ENCODE assay signal across 8 mouse cellular contexts in genomic region chr13:54608666-54609065, GRCm38 (mm10). TPM values are rescaled to one million over a fixed set of nuclear protein-coding genes. Genes with fewer than 3 reads are reported as not detected.
DNase-seq lines count a peak whose midpoint lies in the region; ATAC-seq and TF ChIP-seq lines count a peak whose summit lies in the region.

No protein-coding gene starts in this region.

- peak overlapping the region; percentile 15; the same call in 1 of the 2 replicates for H3K4me2 ChIP-seq in embryonic facial prominence, embryonic 15.5 days (replicated peaks)
- H3K4me2 ChIP-seq in midbrain, embryonic 14.5 days (ENCODE audit: low read length) = peak overlapping the region; percentile 85

- peaks cover 54% of the 10 kb centered on the region for H3K4me1 ChIP-seq in erythroblast, embryonic 14.5 days (ENCODE audit: control insufficient read depth)
- H3K4me1 ChIP-seq in ES-Bruce4 (ENCODE audit: control insufficient read depth, insufficient read depth, low read length) = peaks cover 6% of the 10 kb centered on the region
- H3K4me1 ChIP-seq in embryonic facial prominence, embryonic 15.5 days = peaks cover 24% of the 10 kb centered on the region
- peaks cover 19% of the 10 kb centered on the region for H3K4me1 ChIP-seq in midbrain, embryonic 14.5 days (ENCODE audit: control insufficient read depth, insufficient read depth, low read length)

- no peak for TF ChIP-seq POLR2A in ES-Bruce4 (IDR thresholded peaks at IDR 0.05; ENCODE audit: insufficient read depth, low read length)

- no peak for TF ChIP-seq CTCF in ES-Bruce4 (IDR thresholded peaks at IDR 0.05; ENCODE audit: low read depth, low read length)

- intact Hi-C loops in heart, postnatal 14 days (cut with DNase I) = no loop called here

- H3K27me3 ChIP-seq in erythroblast, embryonic 14.5 days (ENCODE audit: control insufficient read depth) = no peaks in the 10 kb centered on the region
- no peaks in the 10 kb centered on the region for H3K27me3 ChIP-seq in ES-Bruce4 (ENCODE audit: control insufficient read depth, insufficient read depth, low read length, poor library complexity, severe bottlenecking)
- H3K27me3 ChIP-seq in embryonic facial prominence, embryonic 15.5 days = no peaks in the 10 kb centered on the region
- no peaks in the 10 kb centered on the region for H3K27me3 ChIP-seq in midbrain, embryonic 14.5 days (ENCODE audit: control insufficient read depth, insufficient read depth, low read length)

- H3K36me3 ChIP-seq in erythroblast, embryonic 14.5 days (ENCODE audit: control insufficient read depth) = peaks cover 47% of the 10 kb centered on the region
- no peaks in the 10 kb centered on the region for H3K36me3 ChIP-seq in ES-Bruce4 (ENCODE audit: control insufficient read depth, insufficient read depth, low read length, poor library complexity, severe bottlenecking)
- H3K36me3 ChIP-seq in embryonic facial prominence, embryonic 15.5 days = peaks cover 3% of the 10 kb centered on the region; the same call in 1 of the 2 replicates
- H3K36me3 ChIP-seq in midbrain, embryonic 14.5 days (ENCODE audit: control insufficient read depth, insufficient read depth, low read length) = peaks cover 10% of the 10 kb centered on the region

- 20% methylated on average over 8 of the region's 8 CpGs for WGBS in embryonic facial prominence, embryonic 15.5 days
- 4% methylated on average over 8 of the region's 8 CpGs for WGBS in midbrain, embryonic 14.5 days

- no peak for TF ChIP-seq EP300 in ES-Bruce4 (IDR thresholded peaks at IDR 0.05; ENCODE audit: insufficient read depth, low read depth, low read length)

- no peak for ATAC-seq in erythroblast, adult 5-6 weeks (replicated peaks; ENCODE audit: low FRiP score, poor library complexity, severe bottlenecking)
- ATAC-seq in embryonic facial prominence, embryonic 15.5 days (ENCODE audit: insufficient number of reproducible peaks, low FRiP score, low TSS enrichment, low read depth) = no peak
- ATAC-seq in midbrain, embryonic 14.5 days (ENCODE audit: low FRiP score, low TSS enrichment) = no peak

- peak overlapping the region; percentile 54 for H3K27ac ChIP-seq in ES-Bruce4 (ENCODE audit: insufficient read depth, low read length)
- 0 out of 2 replicates have a peak overlapping the region, but pooled peaks have one; percentile 22 for H3K27ac ChIP-seq in embryonic facial prominence, embryonic 15.5 days (replicated peaks)
- peak overlapping the region; percentile 6; the same call in 1 of the 2 replicates for H3K27ac ChIP-seq in midbrain, embryonic 14.5 days (replicated peaks; ENCODE audit: low read depth, low read length)

- no peaks in the 10 kb centered on the region for H3K9me3 ChIP-seq in erythroblast, embryonic 14.5 days (ENCODE audit: control insufficient read depth, low read length)
- no peaks in the 10 kb centered on the region for H3K9me3 ChIP-seq in ES-Bruce4 (replicated peaks; ENCODE audit: control insufficient read depth, insufficient read depth, low read length, poor library complexity, severe bottlenecking)
- no peaks in the 10 kb centered on the region for H3K9me3 ChIP-seq in embryonic facial prominence, embryonic 15.5 days (replicated peaks)
- no peaks in the 10 kb centered on the region for H3K9me3 ChIP-seq in midbrain, embryonic 14.5 days (ENCODE audit: control insufficient read depth, low read length)

- H3K9ac ChIP-seq in ES-Bruce4 (ENCODE audit: low read depth, poor library complexity, severe bottlenecking) = no peak overlapping the region
- H3K9ac ChIP-seq in embryonic facial prominence, embryonic 15.5 days = no peak overlapping the region
- peak overlapping the region; percentile 43 for H3K9ac ChIP-seq in midbrain, embryonic 14.5 days (replicated peaks; ENCODE audit: low read length)

- H3K4me3 ChIP-seq in erythroblast, embryonic 14.5 days (replicated peaks) = peak overlapping the region; percentile 92
- no peak overlapping the region for H3K4me3 ChIP-seq in ES-Bruce4 (ENCODE audit: low read depth, low read length)
- H3K4me3 ChIP-seq in embryonic facial prominence, embryonic 15.5 days (replicated peaks) = no peak overlapping the region
- H3K4me3 ChIP-seq in midbrain, embryonic 14.5 days (replicated peaks; ENCODE audit: low read depth, low read length) = peak overlapping the region; percentile 12; the same call in 1 of the 2 replicates

- peak; percentile 21 to 33 for DNase-seq in heart, postnatal 14 days
- peak; percentile 50 for DNase-seq in midbrain, embryonic 14.5 days
- DNase-seq in spleen, postnatal 10 days (ENCODE audit: low spot score in 2 of 2) = no peak
- DNase-seq in urinary bladder, postnatal 14 days (ENCODE audit: low spot score) = no peak

RNA-seq across cellular contexts. Expression of gene Cltb, which starts 2.5 kb away (rescaled TPM):
- 46.7 and 79.0 TPM in 2 replicates for polyA plus RNA-seq in erythroblast, embryonic 14.5 days (2012)
- total RNA-seq in erythroblast, adult 5-6 weeks (2015; ENCODE audit: low replicate concordance) = 0.96 TPM in 1 of 2 replicates, not detected in the other
- total RNA-seq in erythroblast, adult 5-6 weeks (2017; ENCODE audit: low replicate concordance) = 3.7 and 10.0 TPM in 2 replicates
- polyA plus RNA-seq in ES-Bruce4 (2011; ENCODE audit: insufficient read depth, insufficient read length, low read depth, missing spikeins) = 27.5 and 30.2 TPM in 2 replicates
- polyA plus RNA-seq in embryonic facial prominence, embryonic 15.5 days (2015; fragmentation: Nextera tagmentation; extraction: Ambion mirVana) = 79.3 and 82.1 TPM in 2 replicates
- total RNA-seq in heart, postnatal 14 days (2021) = 10 to 100 TPM; 91.8 to 93.1 TPM
- polyA plus RNA-seq in midbrain, embryonic 14.5 days (2014; fragmentation: Nextera tagmentation; extraction: Ambion mirVana) = 127 and 188 TPM in 2 replicates

RNA-seq across cellular contexts. Expression of gene Faf2, which starts 12.9 kb away (rescaled TPM):
- polyA plus RNA-seq in erythroblast, embryonic 14.5 days (2012) = 1.3 and 1.5 TPM in 2 replicates
- 14.6 and 35.7 TPM in 2 replicates for total RNA-seq in erythroblast, adult 5-6 weeks (2015; ENCODE audit: low replicate concordance)
- total RNA-seq in erythroblast, adult 5-6 weeks (2017; ENCODE audit: low replicate concordance) = 15.3 and 18.4 TPM in 2 replicates
- polyA plus RNA-seq in ES-Bruce4 (2011; ENCODE audit: insufficient read depth, insufficient read length, low read depth, missing spikeins) = 69.3 and 70.5 TPM in 2 replicates
- 77.6 and 78.9 TPM in 2 replicates for polyA plus RNA-seq in embryonic facial prominence, embryonic 15.5 days (2015; fragmentation: Nextera tagmentation; extraction: Ambion mirVana)
- total RNA-seq in heart, postnatal 14 days (2021) = 10 to 100 TPM; 29.7 to 31.4 TPM
- polyA plus RNA-seq in midbrain, embryonic 14.5 days (2014; fragmentation: Nextera tagmentation; extraction: Ambion mirVana) = 86.9 and 98.5 TPM in 2 replicates

RNA-seq across cellular contexts. Expression of gene Higd2a, which starts 18.7 kb away (rescaled TPM):
- polyA plus RNA-seq in erythroblast, embryonic 14.5 days (2012) = 3.8 and 14.7 TPM in 2 replicates
- total RNA-seq in erythroblast, adult 5-6 weeks (2015; ENCODE audit: low replicate concordance) = 32.1 and 54.3 TPM in 2 replicates
- total RNA-seq in erythroblast, adult 5-6 weeks (2017; ENCODE audit: low replicate concordance) = 8.4 and 17.1 TPM in 2 replicates
- 104 and 116 TPM in 2 replicates for polyA plus RNA-seq in ES-Bruce4 (2011; ENCODE audit: insufficient read depth, insufficient read length, low read depth, missing spikeins)
- polyA plus RNA-seq in embryonic facial prominence, embryonic 15.5 days (2015; fragmentation: Nextera tagmentation; extraction: Ambion mirVana) = 179 and 183 TPM in 2 replicates
- total RNA-seq in heart, postnatal 14 days (2021) = 100 to 1,000 TPM; 216 to 231 TPM
- polyA plus RNA-seq in midbrain, embryonic 14.5 days (2014; fragmentation: Nextera tagmentation; extraction: Ambion mirVana) = 219 and 273 TPM in 2 replicates

RNA-seq across cellular contexts. Expression of gene Nop16, which starts 18.8 kb away (rescaled TPM):
- polyA plus RNA-seq in erythroblast, embryonic 14.5 days (2012) = 0.77 and 1.7 TPM in 2 replicates
- 13.6 and 13.8 TPM in 2 replicates for total RNA-seq in erythroblast, adult 5-6 weeks (2015; ENCODE audit: low replicate concordance)
- total RNA-seq in erythroblast, adult 5-6 weeks (2017; ENCODE audit: low replicate concordance) = 6.3 and 12.1 TPM in 2 replicates
- polyA plus RNA-seq in ES-Bruce4 (2011; ENCODE audit: insufficient read depth, insufficient read length, low read depth, missing spikeins) = 61.8 and 65.5 TPM in 2 replicates
- 88.1 and 90.6 TPM in 2 replicates for polyA plus RNA-seq in embryonic facial prominence, embryonic 15.5 days (2015; fragmentation: Nextera tagmentation; extraction: Ambion mirVana)
- 10 to 100 TPM; 14.7 to 15.1 TPM for total RNA-seq in heart, postnatal 14 days (2021)
- 36.5 and 44.2 TPM in 2 replicates for polyA plus RNA-seq in midbrain, embryonic 14.5 days (2014; fragmentation: Nextera tagmentation; extraction: Ambion mirVana)

RNA-seq across cellular contexts. Expression of gene Arl10, which starts 33.9 kb away (rescaled TPM):
- polyA plus RNA-seq in erythroblast, embryonic 14.5 days (2012) = 0.08 TPM in 1 of 2 replicates, not detected in the other
- 1.3 and 2.9 TPM in 2 replicates for total RNA-seq in erythroblast, adult 5-6 weeks (2015; ENCODE audit: low replicate concordance)
- 0.51 TPM in 1 of 2 replicates, not detected in the other for total RNA-seq in erythroblast, adult 5-6 weeks (2017; ENCODE audit: low replicate concordance)
- 10.3 and 11.1 TPM in 2 replicates for polyA plus RNA-seq in ES-Bruce4 (2011; ENCODE audit: insufficient read depth, insufficient read length, low read depth, missing spikeins)
- polyA plus RNA-seq in embryonic facial prominence, embryonic 15.5 days (2015; fragmentation: Nextera tagmentation; extraction: Ambion mirVana) = 29.1 and 29.2 TPM in 2 replicates
- 1 to 10 TPM; 8.1 to 8.4 TPM for total RNA-seq in heart, postnatal 14 days (2021)
- polyA plus RNA-seq in midbrain, embryonic 14.5 days (2014; fragmentation: Nextera tagmentation; extraction: Ambion mirVana) = 88.1 and 117 TPM in 2 replicates

Comparison
In these comparisons a context has a peak if more than half of its experiments do, and no peak if none do; other contexts are left out.
1. H3K4me3 ChIP-seq: peak in erythroblast, embryonic 14.5 days (single experiment) and midbrain, embryonic 14.5 days (single experiment); none in ES-Bruce4 (single experiment) and embryonic facial prominence, embryonic 15.5 days (single experiment).
2. DNase-seq: peak in heart, postnatal 14 days (2 of 2) and midbrain, embryonic 14.5 days (single experiment); none in spleen, postnatal 10 days (0 of 2) and urinary bladder, postnatal 14 days (single experiment).
3. RNA of gene Faf2, which starts 12.9 kb away (polyA plus RNA-seq): 86.9 to 98.5 TPM in midbrain, embryonic 14.5 days, 77.6 to 78.9 TPM in embryonic facial prominence, embryonic 15.5 days and 69.3 to 70.5 TPM in ES-Bruce4; 1.3 to 1.5 TPM in erythroblast, embryonic 14.5 days; every median in the first group is over 10 times any median in the second.
4. Peak in every context shown above with its lines, with median percentiles within 50 percentile points of each other: H3K27ac ChIP-seq.